Mouse (Mus musculus) activated CD4-positive, CD25-positive, alpha-beta regulatory T cell (primary cell): ENCODE measurements around the gene Olfr1082. TPM values are rescaled to one million over a fixed set of nuclear protein-coding genes. Genes with fewer than 3 reads are reported as not detected.

Experiments
- polyA plus RNA-seq, 2 experiments: library from polyadenylated mRNA; unstranded; fragments of 100-300 nt; shearing (Covaris generic); gene quantifications; one replicate each; pipeline ENCODE4 v1.2.1; 2017

The Olfr1082 gene
- not detected for polyA plus RNA-seq

DNA sequence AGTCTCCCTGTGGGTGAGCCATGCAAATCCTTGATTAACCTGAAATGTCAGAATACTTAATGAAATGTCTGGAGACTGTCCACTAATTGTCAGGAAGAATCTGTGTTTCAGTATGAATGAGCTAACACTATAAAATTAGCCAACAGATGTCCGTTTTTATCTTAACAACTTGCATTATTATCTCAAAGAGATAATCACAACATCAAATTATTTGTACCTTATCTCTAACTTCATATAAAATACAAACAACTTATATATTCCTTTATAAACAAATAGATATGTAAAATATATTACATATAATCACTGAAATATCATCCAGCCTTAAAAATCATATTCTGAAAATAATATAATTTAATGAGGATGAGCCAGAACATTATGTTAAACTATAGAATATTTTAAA lies at the start of gene Olfr1082:
Gene Olfr1082, minus strand, starts transcription at position 101 of the 400 bp plus-strand sequence.

DNA sequence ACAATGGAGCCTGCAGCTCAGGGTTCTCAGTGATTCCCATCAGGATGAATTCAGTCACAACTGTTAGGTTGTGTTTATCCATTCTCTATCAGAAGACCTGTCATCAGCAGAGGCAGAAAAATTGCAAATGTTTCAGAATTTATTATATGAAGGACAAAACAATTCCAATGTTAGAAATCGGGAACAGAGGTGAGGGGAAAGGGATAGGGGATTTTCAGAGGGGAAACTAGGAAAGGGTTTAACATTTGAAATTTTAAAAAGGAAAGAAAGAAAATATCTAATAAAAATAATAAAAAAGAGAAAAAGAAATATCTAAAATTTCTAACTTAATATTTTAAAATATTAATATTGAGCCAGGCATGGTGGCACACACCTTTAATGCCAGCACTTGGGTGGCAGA lies 40.9 kb upstream of the Olfr1082 start, which contains the start of gene Olfr1084:
Gene Olfr1084, minus strand, starts transcription at position 101 of the 400 bp plus-strand sequence.

DNA sequence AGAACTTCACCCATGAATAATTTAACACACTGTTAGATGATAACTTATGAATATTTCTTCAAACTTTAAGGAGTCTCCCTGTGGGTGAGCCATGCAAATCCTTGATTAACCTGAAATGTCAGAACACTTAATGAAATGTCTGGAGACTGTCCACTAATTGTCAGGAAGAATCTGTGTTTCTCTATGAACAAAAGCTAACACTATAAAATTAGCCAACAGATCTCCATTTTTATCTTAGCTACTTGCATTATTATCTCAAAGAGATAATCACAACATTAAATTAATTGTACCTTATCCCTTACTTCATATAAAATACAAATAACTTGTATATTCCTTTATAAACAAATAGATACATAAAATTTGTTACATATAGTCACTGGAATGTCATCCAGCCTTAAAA lies 40.6 kb downstream of the Olfr1082 start, which contains the start of gene Olfr1080:
Gene Olfr1080, minus strand, starts transcription at position 101 of the 400 bp plus-strand sequence.

Other genes with a start within 250 kb of the Olfr1082 start
- not detected for gene Olfr1055, start 248.7 kb downstream of the Olfr1082 start, polyA plus RNA-seq
- gene Olfr1056, start 236.5 kb downstream of the Olfr1082 start, polyA plus RNA-seq: not detected
- gene Olfr1057, start 220.6 kb downstream of the Olfr1082 start, polyA plus RNA-seq: not detected
- gene Olfr1058, start 210.4 kb downstream of the Olfr1082 start, polyA plus RNA-seq: under 1 TPM in 1 of 2 experiments, not detected in 1; 0.29 TPM
- gene Olfr1061, start 184.9 kb downstream of the Olfr1082 start, polyA plus RNA-seq: not detected
- gene Olfr1062, start 172.2 kb downstream of the Olfr1082 start, polyA plus RNA-seq: not detected
- under 1 TPM in 1 of 2 experiments, not detected in 1; 0.34 TPM for gene Olfr1065, start 148.4 kb downstream of the Olfr1082 start, polyA plus RNA-seq
- gene Olfr1066, start 142.7 kb downstream of the Olfr1082 start, polyA plus RNA-seq: not detected
- not detected for gene Olfr228, start 111.6 kb downstream of the Olfr1082 start, polyA plus RNA-seq
- not detected for gene Olfr1076, start 90.5 kb downstream of the Olfr1082 start, polyA plus RNA-seq
- gene Olfr1079, start 56.5 kb downstream of the Olfr1082 start, polyA plus RNA-seq: not detected
- not detected for gene Olfr1080, start 40.7 kb downstream of the Olfr1082 start, polyA plus RNA-seq
- not detected for gene Olfr1084, start 40.8 kb upstream of the Olfr1082 start, polyA plus RNA-seq
- gene Olfr1085, start 63.1 kb upstream of the Olfr1082 start, polyA plus RNA-seq: not detected
- gene Olfr1086, start 81.1 kb upstream of the Olfr1082 start, polyA plus RNA-seq: not detected
- gene Olfr1087, start 99.4 kb upstream of the Olfr1082 start, polyA plus RNA-seq: not detected
- not detected for gene Olfr1089, start 134.7 kb upstream of the Olfr1082 start, polyA plus RNA-seq
- gene Olfr1090, start 160.0 kb upstream of the Olfr1082 start, polyA plus RNA-seq: under 1 TPM in 1 of 2 experiments, not detected in 1; 0.56 TPM
- not detected for gene Olfr1093, start 183.5 kb upstream of the Olfr1082 start, polyA plus RNA-seq
- gene Olfr141, start 211.1 kb upstream of the Olfr1082 start, polyA plus RNA-seq: not detected
- gene Olfr1094, start 225.7 kb upstream of the Olfr1082 start, polyA plus RNA-seq: not detected